Mouse (Mus musculus): ENCODE data around the gene Tex19.1. TPM values are rescaled to one million over a fixed set of nuclear protein-coding genes. Genes with fewer than 3 reads are reported as not detected.

Gene Tex19.1
- polyA plus RNA-seq, 1 experiment from 2014 or later = not detected

- peaks cover 6% of the 10 kb centered on the region for H3K4me1 ChIP-seq (replicated peaks; ENCODE audit: control insufficient read depth, insufficient read depth, low read length)
- H3K4me3 ChIP-seq (replicated peaks; ENCODE audit: low read length) = no peak overlapping the region
- H3K9me3 ChIP-seq (ENCODE audit: control insufficient read depth, low read length) = no peaks in the 10 kb centered on the region
- no peak overlapping the region for H3K9ac ChIP-seq (replicated peaks; ENCODE audit: low read depth, low read length)
- no peaks in the 10 kb centered on the region for H3K36me3 ChIP-seq (ENCODE audit: control insufficient read depth, insufficient read depth)
- H3K27me3 ChIP-seq (replicated peaks; ENCODE audit: control insufficient read depth, insufficient read depth, low read length) = peaks cover 14% of the 10 kb centered on the region
- no peak for ATAC-seq
- H3K4me2 ChIP-seq (ENCODE audit: low read length) = no peak overlapping the region
- WGBS = 91% methylated on average over 26 of the region's 26 CpGs
- H3K27ac ChIP-seq (ENCODE audit: low read length) = no peak overlapping the region
Observed at GRCm38 (mm10) chr11:121160636-121161346, 14.8 kb downstream of the Tex19.1 start.

DNA sequence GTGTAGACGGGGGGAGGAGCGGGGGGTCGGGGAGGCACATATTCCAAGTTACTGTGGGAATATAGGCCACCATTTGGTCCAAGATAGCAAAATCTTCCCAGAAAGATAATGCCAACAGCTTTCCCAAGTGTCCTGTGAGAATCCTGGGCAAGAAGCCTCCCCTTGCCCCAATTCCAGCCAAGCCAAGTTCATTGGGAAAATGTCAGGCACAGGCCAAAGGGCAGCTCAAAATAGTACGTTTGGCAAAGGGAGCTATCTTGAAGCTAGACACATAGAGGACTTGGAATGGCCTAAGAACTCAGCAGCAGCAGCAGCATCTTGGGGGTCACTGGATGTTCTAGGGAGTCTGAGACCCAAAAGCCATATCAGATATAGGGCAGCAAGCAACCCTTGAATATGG lies 17.8 kb downstream of the Tex19.1 start:
- 86% methylated on average over 4 of the region's 4 CpGs for WGBS
- Histone ChIP-seq H3K9me3 (ENCODE audit: control insufficient read depth, low read length) (no peaks in the 10 kb centered on the region), H3K4me1 (replicated peaks; ENCODE audit: control insufficient read depth, insufficient read depth, low read length) (no peaks in the 10 kb centered on the region), H3K9ac (replicated peaks; ENCODE audit: low read depth, low read length) (no peak overlapping the region), H3K27ac (ENCODE audit: low read length) (no peak overlapping the region), H3K4me2 (ENCODE audit: low read length) (no peak overlapping the region), H3K27me3 (replicated peaks; ENCODE audit: control insufficient read depth, insufficient read depth, low read length) (no peaks in the 10 kb centered on the region), H3K4me3 (replicated peaks; ENCODE audit: low read length) (no peak overlapping the region), H3K36me3 (ENCODE audit: control insufficient read depth, insufficient read depth) (no peaks in the 10 kb centered on the region)
- ATAC-seq = no peak

- 78% methylated on average over 5 of the region's 5 CpGs for WGBS
- no peak overlapping the region for H3K4me3 ChIP-seq (replicated peaks; ENCODE audit: low read length)
- H3K27ac ChIP-seq (ENCODE audit: low read length) = no peak overlapping the region
- no peaks in the 10 kb centered on the region for H3K36me3 ChIP-seq (ENCODE audit: control insufficient read depth, insufficient read depth)
- no peaks in the 10 kb centered on the region for H3K9me3 ChIP-seq (ENCODE audit: control insufficient read depth, low read length)
- H3K27me3 ChIP-seq (replicated peaks; ENCODE audit: control insufficient read depth, insufficient read depth, low read length) = no peaks in the 10 kb centered on the region
- H3K4me2 ChIP-seq (ENCODE audit: low read length) = no peak overlapping the region
- H3K4me1 ChIP-seq (replicated peaks; ENCODE audit: control insufficient read depth, insufficient read depth, low read length) = peaks cover 4% of the 10 kb centered on the region
- no peak for ATAC-seq
- H3K9ac ChIP-seq (replicated peaks; ENCODE audit: low read depth, low read length) = no peak overlapping the region
Observed at GRCm38 (mm10) chr11:121173203-121173602, 27.3 kb downstream of the Tex19.1 start.

DNA sequence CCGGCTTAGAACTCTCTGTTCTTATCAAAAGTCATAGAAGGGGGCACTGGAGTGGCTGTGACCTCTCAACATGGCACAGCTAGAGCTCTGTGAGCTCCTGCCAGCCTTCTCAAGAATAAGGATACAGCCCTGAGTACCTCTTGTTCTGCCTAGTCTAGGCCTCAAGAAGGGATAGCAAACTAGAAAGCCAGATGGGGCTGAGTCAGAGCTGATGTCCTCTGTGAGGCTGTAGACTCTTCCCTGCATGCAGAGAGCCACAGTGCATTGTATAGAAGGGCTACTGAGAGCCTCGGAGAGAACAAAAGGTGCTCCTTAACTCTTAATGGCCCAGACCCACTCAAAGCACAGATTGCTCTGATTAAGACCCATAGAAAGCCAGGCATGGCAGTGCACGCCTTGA lies 28.3 kb downstream of the Tex19.1 start:
- Histone ChIP-seq H3K4me3 (replicated peaks; ENCODE audit: low read length) (no peak overlapping the region), H3K27me3 (replicated peaks; ENCODE audit: control insufficient read depth, insufficient read depth, low read length) (no peaks in the 10 kb centered on the region), H3K27ac (ENCODE audit: low read length) (no peak overlapping the region), H3K9me3 (ENCODE audit: control insufficient read depth, low read length) (no peaks in the 10 kb centered on the region), H3K9ac (replicated peaks; ENCODE audit: low read depth, low read length) (no peak overlapping the region), H3K4me2 (ENCODE audit: low read length) (no peak overlapping the region), H3K4me1 (replicated peaks; ENCODE audit: control insufficient read depth, insufficient read depth, low read length) (peaks cover 4% of the 10 kb centered on the region), H3K36me3 (ENCODE audit: control insufficient read depth, insufficient read depth) (no peaks in the 10 kb centered on the region)
- WGBS = 33% methylated on average over 3 of the region's 3 CpGs
- ATAC-seq = no peak

GRCm38 (mm10) chr11:121176285-121177270 lies 30.6 kb downstream of the Tex19.1 start:
- Histone ChIP-seq H3K9ac (replicated peaks; ENCODE audit: low read depth, low read length) (no peak overlapping the region), H3K9me3 (ENCODE audit: control insufficient read depth, low read length) (no peaks in the 10 kb centered on the region), H3K27ac (ENCODE audit: low read length) (no peak overlapping the region), H3K27me3 (replicated peaks; ENCODE audit: control insufficient read depth, insufficient read depth, low read length) (no peaks in the 10 kb centered on the region), H3K4me3 (replicated peaks; ENCODE audit: low read length) (no peak overlapping the region), H3K4me1 (replicated peaks; ENCODE audit: control insufficient read depth, insufficient read depth, low read length) (peaks cover 4% of the 10 kb centered on the region), H3K4me2 (ENCODE audit: low read length) (no peak overlapping the region), H3K36me3 (ENCODE audit: control insufficient read depth, insufficient read depth) (no peaks in the 10 kb centered on the region)
- no peak for ATAC-seq
- WGBS = 59% methylated on average over 12 of the region's 12 CpGs

GRCm38 (mm10) chr11:121189681-121190080 lies 43.7 kb downstream of the Tex19.1 start:
- Histone ChIP-seq H3K9me3 (ENCODE audit: control insufficient read depth, low read length) (no peaks in the 10 kb centered on the region), H3K27ac (ENCODE audit: low read length) (no peak overlapping the region), H3K4me1 (replicated peaks; ENCODE audit: control insufficient read depth, insufficient read depth, low read length) (no peaks in the 10 kb centered on the region), H3K27me3 (replicated peaks; ENCODE audit: control insufficient read depth, insufficient read depth, low read length) (no peaks in the 10 kb centered on the region), H3K4me2 (ENCODE audit: low read length) (no peak overlapping the region), H3K9ac (replicated peaks; ENCODE audit: low read depth, low read length) (no peak overlapping the region), H3K36me3 (ENCODE audit: control insufficient read depth, insufficient read depth) (no peaks in the 10 kb centered on the region), H3K4me3 (replicated peaks; ENCODE audit: low read length) (no peak overlapping the region)
- ATAC-seq = no peak
- WGBS = 86% methylated on average over 3 of the region's 3 CpGs

GRCm38 (mm10) chr11:121192742-121193141 lies 46.8 kb downstream of the Tex19.1 start:
- Histone ChIP-seq H3K27ac (ENCODE audit: low read length) (no peak overlapping the region), H3K36me3 (ENCODE audit: control insufficient read depth, insufficient read depth) (no peaks in the 10 kb centered on the region), H3K9ac (replicated peaks; ENCODE audit: low read depth, low read length) (no peak overlapping the region), H3K4me2 (ENCODE audit: low read length) (no peak overlapping the region), H3K27me3 (replicated peaks; ENCODE audit: control insufficient read depth, insufficient read depth, low read length) (no peaks in the 10 kb centered on the region), H3K4me1 (replicated peaks; ENCODE audit: control insufficient read depth, insufficient read depth, low read length) (no peaks in the 10 kb centered on the region), H3K4me3 (replicated peaks; ENCODE audit: low read length) (no peak overlapping the region), H3K9me3 (ENCODE audit: control insufficient read depth, low read length) (no peaks in the 10 kb centered on the region)
- ATAC-seq = no peak
- 67% methylated on average over 2 of the region's 2 CpGs for WGBS

- no peaks in the 10 kb centered on the region for H3K27me3 ChIP-seq (replicated peaks; ENCODE audit: control insufficient read depth, insufficient read depth, low read length)
- ATAC-seq = no peak
Observed at GRCm38 (mm10) chr11:121193415-121193814, 47.5 kb downstream of the Tex19.1 start.

More at GRCm38 (mm10) chr11:121193415-121193814, 47.5 kb downstream of the Tex19.1 start:
- no peaks in the 10 kb centered on the region for H3K4me1 ChIP-seq (replicated peaks; ENCODE audit: control insufficient read depth, insufficient read depth, low read length)
- H3K9ac ChIP-seq (replicated peaks; ENCODE audit: low read depth, low read length) = no peak overlapping the region
- H3K9me3 ChIP-seq (ENCODE audit: control insufficient read depth, low read length) = no peaks in the 10 kb centered on the region
- no peak overlapping the region for H3K4me3 ChIP-seq (replicated peaks; ENCODE audit: low read length)
- 80% methylated on average over 3 of the region's 3 CpGs for WGBS
- no peak overlapping the region for H3K27ac ChIP-seq (ENCODE audit: low read length)
- H3K4me2 ChIP-seq (ENCODE audit: low read length) = no peak overlapping the region
- H3K36me3 ChIP-seq (ENCODE audit: control insufficient read depth, insufficient read depth) = no peaks in the 10 kb centered on the region

Measured in forebrain, embryonic 16.5 days (tissue).